Mouse (Mus musculus) heart, embryonic 12.5 days (tissue): ENCODE measurements at regions not wholly inside any gene's neighbourhood (a gene's known extent, or its start where the extent isn't known, plus 50 kb on each side); places are given as distances from the start of the nearest gene placed in this dataset.

Experiments
- ATAC-seq: fragments of 200-750 bp; cut with Nextera tagmentation; 2 replicates; pipeline ENCODE4 v1.8.0; 2017; ENCODE audit warnings: moderate TSS enrichment, moderate library complexity; ENCODE audit not compliant: insufficient number of reproducible peaks, low FRiP score
- H3K27ac ChIP-seq: fragments of 300-500 bp; sonication (generic); 2 replicates; pipeline ENCODE4 v1.5.1; 2016; ENCODE audit warnings: mild to moderate bottlenecking, moderate library complexity; ENCODE audit not compliant: poor library complexity, severe bottlenecking
- H3K27me3 ChIP-seq: fragments of 300-500 bp; sonication (generic); replicated peaks from 2 replicates; pipeline ENCODE4 v1.6.1; 2016; ENCODE audit warnings: mild to moderate bottlenecking, moderate library complexity
- H3K36me3 ChIP-seq: fragments of 300-500 bp; sonication (generic); 2 replicates; pipeline ENCODE4 v1.6.1; 2016; ENCODE audit warnings: mild to moderate bottlenecking, moderate library complexity
- H3K4me1 ChIP-seq: fragments of 300-500 bp; sonication (generic); replicated peaks from 2 replicates; pipeline ENCODE4 v1.6.1; 2016; ENCODE audit warnings: mild to moderate bottlenecking
- H3K4me2 ChIP-seq: fragments of 300-500 bp; sonication (generic); 2 replicates; pipeline ENCODE4 v1.6.1; 2016; ENCODE audit warnings: mild to moderate bottlenecking, moderate library complexity
- H3K4me3 ChIP-seq: fragments of 300-500 bp; sonication (generic); 2 replicates; pipeline ENCODE4 v1.5.1; 2016; ENCODE audit warnings: mild to moderate bottlenecking
- H3K9ac ChIP-seq: fragments of 300-500 bp; sonication (generic); 2 replicates; pipeline ENCODE4 v1.6.1; 2016; ENCODE audit warnings: mild to moderate bottlenecking, moderate library complexity
- H3K9me3 ChIP-seq: fragments of 300-500 bp; sonication (generic); replicated peaks from 2 replicates; pipeline ENCODE4 v1.6.1; 2016; ENCODE audit warnings: mild to moderate bottlenecking, moderate library complexity
- WGBS: fragments of 180-500 bp; shearing (Covaris S2); methylation state at CpG from one replicate; pipeline ENCODE4 v1.1.7; 2016; 5-methylcytosine and 5-hydroxymethylcytosine counted together

GRCm38 (mm10) chr10:44820379-44820778 is 246.6 kb upstream of the Prep start:
- H3K27me3 ChIP-seq = no peaks in the 10 kb centered on the region
- no peak overlapping the region for H3K9ac ChIP-seq
- H3K36me3 ChIP-seq = no peaks in the 10 kb centered on the region
- ATAC-seq = no peak
- no peak overlapping the region for H3K4me3 ChIP-seq
- no peaks in the 10 kb centered on the region for H3K9me3 ChIP-seq
- no peak overlapping the region for H3K27ac ChIP-seq
- no peak overlapping the region for H3K4me2 ChIP-seq
- WGBS = 18% methylated on average over 2 of the region's 2 CpGs
- no peaks in the 10 kb centered on the region for H3K4me1 ChIP-seq

- no peak for ATAC-seq
- no peak overlapping the region for H3K9ac ChIP-seq
- no peaks in the 10 kb centered on the region for H3K4me1 ChIP-seq
- WGBS = 74% methylated on average over 2 of the region's 2 CpGs
- no peak overlapping the region for H3K4me3 ChIP-seq
- no peak overlapping the region for H3K4me2 ChIP-seq
- no peaks in the 10 kb centered on the region for H3K36me3 ChIP-seq
- no peaks in the 10 kb centered on the region for H3K9me3 ChIP-seq
- H3K27me3 ChIP-seq = no peaks in the 10 kb centered on the region
- no peak overlapping the region for H3K27ac ChIP-seq
These were observed 247.6 kb upstream of the Prep start for GRCm38 (mm10) chr10:44819361-44819760.

- H3K27me3 ChIP-seq = no peaks in the 10 kb centered on the region
- ATAC-seq = no peak
- no peaks in the 10 kb centered on the region for H3K9me3 ChIP-seq
- H3K36me3 ChIP-seq = no peaks in the 10 kb centered on the region
- no peak overlapping the region for H3K4me3 ChIP-seq
- no peak overlapping the region for H3K4me2 ChIP-seq
- H3K27ac ChIP-seq = no peak overlapping the region
- H3K9ac ChIP-seq = no peak overlapping the region
- WGBS = 71% methylated on average over 1 of the region's 1 CpGs
- H3K4me1 ChIP-seq = no peaks in the 10 kb centered on the region
These were observed 248.4 kb upstream of the Prep start for GRCm38 (mm10) chr10:44818615-44819014.

- Histone ChIP-seq H3K9me3 (peaks cover 14% of the 10 kb centered on the region), H3K27me3 (no peaks in the 10 kb centered on the region), H3K27ac (no peak overlapping the region), H3K4me1 (no peaks in the 10 kb centered on the region), H3K36me3 (no peaks in the 10 kb centered on the region), H3K4me3 (no peak overlapping the region), H3K9ac (no peak overlapping the region), H3K4me2 (no peak overlapping the region)
- no peak for ATAC-seq
- 57% methylated on average over 1 of the region's 1 CpGs for WGBS
These were observed 267.9 kb upstream of the Prdm1 start for GRCm38 (mm10) chr10:44796205-44796604.

GRCm38 (mm10) chr10:44785386-44785785 is 257.1 kb upstream of the Prdm1 start:
- ATAC-seq = no peak
- no peaks in the 10 kb centered on the region for H3K4me1 ChIP-seq
- no peaks in the 10 kb centered on the region for H3K36me3 ChIP-seq
- no peaks in the 10 kb centered on the region for H3K27me3 ChIP-seq
- no peak overlapping the region for H3K27ac ChIP-seq
- H3K4me3 ChIP-seq = no peak overlapping the region
- no peaks in the 10 kb centered on the region for H3K9me3 ChIP-seq
- WGBS = 80% methylated on average over 6 of the region's 6 CpGs
- no peak overlapping the region for H3K9ac ChIP-seq
- no peak overlapping the region for H3K4me2 ChIP-seq

GRCm38 (mm10) chr10:44780381-44780958 is 252.2 kb upstream of the Prdm1 start:
- Histone ChIP-seq H3K9me3 (no peaks in the 10 kb centered on the region), H3K27me3 (no peaks in the 10 kb centered on the region), H3K27ac (no peak overlapping the region), H3K4me2 (no peak overlapping the region), H3K36me3 (no peaks in the 10 kb centered on the region), H3K4me3 (no peak overlapping the region), H3K4me1 (peaks cover 7% of the 10 kb centered on the region), H3K9ac (no peak overlapping the region)
- WGBS = 78% methylated on average over 5 of the region's 5 CpGs
- ATAC-seq = no peak

- H3K36me3 ChIP-seq = no peaks in the 10 kb centered on the region
- ATAC-seq = no peak
- no peak overlapping the region for H3K9ac ChIP-seq
- H3K27ac ChIP-seq = no peak overlapping the region
- no peak overlapping the region for H3K4me3 ChIP-seq
- H3K9me3 ChIP-seq = no peaks in the 10 kb centered on the region
- peak overlapping the region; percentile 30; the same call in 1 of the 2 replicates for H3K4me2 ChIP-seq
- WGBS = 30% methylated on average over 8 of the region's 8 CpGs
- H3K4me1 ChIP-seq = peaks cover 7% of the 10 kb centered on the region
- no peaks in the 10 kb centered on the region for H3K27me3 ChIP-seq
These were observed 251.4 kb upstream of the Prdm1 start for GRCm38 (mm10) chr10:44779568-44780207.

- H3K27me3 ChIP-seq = no peaks in the 10 kb centered on the region
- no peaks in the 10 kb centered on the region for H3K9me3 ChIP-seq
- ATAC-seq = no peak
- peaks cover 7% of the 10 kb centered on the region for H3K4me1 ChIP-seq
- H3K27ac ChIP-seq = no peak overlapping the region
- no peak overlapping the region for H3K9ac ChIP-seq
- H3K4me3 ChIP-seq = no peak overlapping the region
- H3K36me3 ChIP-seq = no peaks in the 10 kb centered on the region
- 89% methylated on average over 2 of the region's 2 CpGs for WGBS
- H3K4me2 ChIP-seq = no peak overlapping the region
These were observed 248.9 kb upstream of the Prdm1 start for GRCm38 (mm10) chr10:44777214-44777613.

GRCm38 (mm10) chr10:44776175-44776574 is 247.9 kb upstream of the Prdm1 start:
- no peak for ATAC-seq

GRCm38 (mm10) chr10:44765527-44765926 is 237.2 kb upstream of the Prdm1 start:
- Histone ChIP-seq H3K27ac (no peak overlapping the region), H3K4me1 (no peaks in the 10 kb centered on the region), H3K4me2 (no peak overlapping the region), H3K36me3 (no peaks in the 10 kb centered on the region), H3K9me3 (no peaks in the 10 kb centered on the region), H3K27me3 (no peaks in the 10 kb centered on the region), H3K9ac (no peak overlapping the region), H3K4me3 (no peak overlapping the region)
- 58% methylated on average over 3 of the region's 3 CpGs for WGBS
- no peak for ATAC-seq

More at GRCm38 (mm10) chr10:44776175-44776574, 247.9 kb upstream of the Prdm1 start:
- H3K27ac ChIP-seq = no peak overlapping the region
- 75% methylated on average over 2 of the region's 2 CpGs for WGBS
- peaks cover 7% of the 10 kb centered on the region for H3K4me1 ChIP-seq
- H3K9ac ChIP-seq = no peak overlapping the region
- H3K36me3 ChIP-seq = no peaks in the 10 kb centered on the region
- no peak overlapping the region for H3K4me3 ChIP-seq
- no peak overlapping the region for H3K4me2 ChIP-seq
- no peaks in the 10 kb centered on the region for H3K9me3 ChIP-seq
- H3K27me3 ChIP-seq = no peaks in the 10 kb centered on the region

GRCm38 (mm10) chr10:44763102-44763501 is 234.8 kb upstream of the Prdm1 start:
- Histone ChIP-seq H3K27ac (no peak overlapping the region), H3K4me1 (no peaks in the 10 kb centered on the region), H3K36me3 (no peaks in the 10 kb centered on the region), H3K9me3 (no peaks in the 10 kb centered on the region), H3K4me2 (no peak overlapping the region), H3K9ac (no peak overlapping the region), H3K27me3 (peaks cover 1% of the 10 kb centered on the region), H3K4me3 (no peak overlapping the region)
- ATAC-seq = no peak
- 55% methylated on average over 3 of the region's 3 CpGs for WGBS

GRCm38 (mm10) chr10:44762068-44762467 is 233.8 kb upstream of the Prdm1 start:
- Histone ChIP-seq H3K4me3 (no peak overlapping the region), H3K4me2 (no peak overlapping the region), H3K27me3 (peaks cover 6% of the 10 kb centered on the region), H3K9me3 (no peaks in the 10 kb centered on the region), H3K27ac (no peak overlapping the region), H3K9ac (no peak overlapping the region), H3K36me3 (no peaks in the 10 kb centered on the region), H3K4me1 (no peaks in the 10 kb centered on the region)
- ATAC-seq = no peak
- WGBS = 56% methylated on average over 4 of the region's 4 CpGs
